21 mouse cellular contexts compared by ENCODE assay signal in genomic region chr8:53892770-53893169, GRCm38 (mm10).
DNase-seq lines count a peak whose midpoint lies in the region; ATAC-seq and TF ChIP-seq lines count a peak whose summit lies in the region.
"Had no signal": no experiment of that assay in that cellular context is flagged by ENCODE, and none has a peak within 500 bp of the region (broad histone marks: within the 10 kb centered on the region; RNA-seq: fewer than 3 reads in every experiment).

No protein-coding gene starts in this region.

- H3K36me3 ChIP-seq in forebrain, embryonic 13.5 days (ENCODE audit: poor library complexity, severe bottlenecking), result no peaks in the 10 kb centered on the region
- H3K36me3 ChIP-seq in forebrain, embryonic 11.5 days (ENCODE audit: control insufficient read depth, insufficient read depth, low read length), result no peaks in the 10 kb centered on the region
- no peaks in the 10 kb centered on the region for H3K36me3 ChIP-seq in hindbrain, postnatal 0 days (ENCODE audit: insufficient read depth, low read length)
- no peaks in the 10 kb centered on the region for H3K36me3 ChIP-seq in hindbrain, embryonic 13.5 days
- no peaks in the 10 kb centered on the region for H3K36me3 ChIP-seq in forebrain, embryonic 16.5 days (ENCODE audit: control insufficient read depth, insufficient read depth)
- H3K36me3 ChIP-seq: heart, embryonic 10.5 days; liver, embryonic 13.5 days; midbrain, embryonic 12.5 days; neural tube, embryonic 12.5 days had no signal

- H3K27ac ChIP-seq in forebrain, embryonic 13.5 days, result no peak overlapping the region
- no peak overlapping the region for H3K27ac ChIP-seq in forebrain, embryonic 11.5 days (ENCODE audit: low read depth, low read length)
- H3K27ac ChIP-seq in hindbrain, postnatal 0 days, result no peak overlapping the region
- no peak overlapping the region for H3K27ac ChIP-seq in hindbrain, embryonic 13.5 days
- H3K27ac ChIP-seq in forebrain, embryonic 16.5 days (ENCODE audit: low read length), result no peak overlapping the region
- H3K27ac ChIP-seq: heart, embryonic 10.5 days; layer of hippocampus, adult 2 months; liver, embryonic 13.5 days; midbrain, embryonic 12.5 days; neural tube, embryonic 12.5 days had no signal

- H3K9ac ChIP-seq in forebrain, embryonic 13.5 days, result no peak overlapping the region
- no peak overlapping the region for H3K9ac ChIP-seq in forebrain, embryonic 11.5 days (ENCODE audit: low read length)
- H3K9ac ChIP-seq in hindbrain, postnatal 0 days (replicated peaks; ENCODE audit: low read length), result no peak overlapping the region
- no peak overlapping the region for H3K9ac ChIP-seq in hindbrain, embryonic 13.5 days
- H3K9ac ChIP-seq in forebrain, embryonic 16.5 days (replicated peaks; ENCODE audit: low read depth, low read length), result no peak overlapping the region
- H3K9ac ChIP-seq: liver, embryonic 13.5 days; midbrain, embryonic 12.5 days; neural tube, embryonic 12.5 days had no signal

- no peaks in the 10 kb centered on the region for H3K4me1 ChIP-seq in forebrain, embryonic 13.5 days
- no peaks in the 10 kb centered on the region for H3K4me1 ChIP-seq in forebrain, embryonic 11.5 days (replicated peaks; ENCODE audit: control insufficient read depth, insufficient read depth, low read length)
- no peaks in the 10 kb centered on the region for H3K4me1 ChIP-seq in hindbrain, postnatal 0 days (ENCODE audit: insufficient read depth, low read length)
- H3K4me1 ChIP-seq in hindbrain, embryonic 13.5 days (replicated peaks), result no peaks in the 10 kb centered on the region
- 0 out of 2 replicates have a peak, but pooled peaks cover 2% of the 10 kb centered on the region for H3K4me1 ChIP-seq in forebrain, embryonic 16.5 days (replicated peaks; ENCODE audit: control insufficient read depth, insufficient read depth, low read length)
- H3K4me1 ChIP-seq: heart, embryonic 10.5 days; liver, embryonic 13.5 days; midbrain, embryonic 12.5 days; neural tube, embryonic 12.5 days had no signal

- no peak for DNase-seq in forebrain, embryonic 11.5 days (ENCODE audit: low spot score)
- DNase-seq in hindbrain, postnatal 0 days (ENCODE audit: low spot score), result peak; percentile 54
- peak; percentile 36 for DNase-seq in brain, adult 2 months (ENCODE audit: low read depth, low spot score)
- DNase-seq in thymus, adult 18-20 months, result no peak
- DNase-seq: adrenal gland, postnatal 36 days; cerebellum, adult 18-20 months; gastrocnemius, postnatal 10 days; heart, postnatal 4 days; kidney, postnatal 25 days; liver, embryonic 13.5 days; lung, adult 2 months; lung, postnatal 14 days; thymus, postnatal 36 days had no signal

- no peak overlapping the region for H3K4me2 ChIP-seq in forebrain, embryonic 13.5 days
- no peak overlapping the region for H3K4me2 ChIP-seq in forebrain, embryonic 11.5 days (ENCODE audit: low read depth, low read length, severe bottlenecking)
- no peak overlapping the region for H3K4me2 ChIP-seq in hindbrain, postnatal 0 days (ENCODE audit: low read depth, low read length)
- no peak overlapping the region for H3K4me2 ChIP-seq in hindbrain, embryonic 13.5 days
- no peak overlapping the region for H3K4me2 ChIP-seq in forebrain, embryonic 16.5 days (ENCODE audit: low read length)
- H3K4me2 ChIP-seq: liver, embryonic 13.5 days; midbrain, embryonic 12.5 days; neural tube, embryonic 12.5 days had no signal

- H3K4me3 ChIP-seq in forebrain, embryonic 13.5 days, result no peak overlapping the region
- no peak overlapping the region for H3K4me3 ChIP-seq in forebrain, embryonic 11.5 days (ENCODE audit: low read depth, low read length)
- H3K4me3 ChIP-seq in hindbrain, postnatal 0 days (ENCODE audit: low read length), result no peak overlapping the region
- no peak overlapping the region for H3K4me3 ChIP-seq in hindbrain, embryonic 13.5 days
- no peak overlapping the region for H3K4me3 ChIP-seq in forebrain, embryonic 16.5 days (replicated peaks; ENCODE audit: low read length)
- H3K4me3 ChIP-seq: heart, embryonic 10.5 days; layer of hippocampus, adult 2 months; liver, embryonic 13.5 days; midbrain, embryonic 12.5 days; neural tube, embryonic 12.5 days had no signal

- no peaks in the 10 kb centered on the region for H3K27me3 ChIP-seq in forebrain, embryonic 13.5 days
- H3K27me3 ChIP-seq in forebrain, embryonic 11.5 days (ENCODE audit: control insufficient read depth, insufficient read depth, low read length), result no peaks in the 10 kb centered on the region
- no peaks in the 10 kb centered on the region for H3K27me3 ChIP-seq in hindbrain, postnatal 0 days (ENCODE audit: insufficient read depth, low read length)
- no peaks in the 10 kb centered on the region for H3K27me3 ChIP-seq in hindbrain, embryonic 13.5 days
- H3K27me3 ChIP-seq in forebrain, embryonic 16.5 days (replicated peaks; ENCODE audit: control insufficient read depth, insufficient read depth, low read length), result no peaks in the 10 kb centered on the region
- H3K27me3 ChIP-seq: liver, embryonic 13.5 days; midbrain, embryonic 12.5 days; neural tube, embryonic 12.5 days had no signal

- H3K9me3 ChIP-seq in forebrain, embryonic 13.5 days (replicated peaks), result no peaks in the 10 kb centered on the region
- no peaks in the 10 kb centered on the region for H3K9me3 ChIP-seq in forebrain, embryonic 11.5 days (ENCODE audit: control insufficient read depth, low read length)
- H3K9me3 ChIP-seq in hindbrain, postnatal 0 days (ENCODE audit: low read length), result no peaks in the 10 kb centered on the region
- no peaks in the 10 kb centered on the region for H3K9me3 ChIP-seq in hindbrain, embryonic 13.5 days
- H3K9me3 ChIP-seq in forebrain, embryonic 16.5 days (ENCODE audit: control insufficient read depth, low read length), result no peaks in the 10 kb centered on the region
- H3K9me3 ChIP-seq: heart, embryonic 10.5 days; liver, embryonic 13.5 days; midbrain, embryonic 12.5 days; neural tube, embryonic 12.5 days had no signal

- no peak for TF ChIP-seq CTCF in hindbrain, postnatal 0 days (IDR thresholded peaks at IDR 0.05; ENCODE audit: low read depth)

- peak; percentile 90 for ATAC-seq in forebrain, embryonic 13.5 days
- ATAC-seq in forebrain, embryonic 11.5 days (replicated peaks; ENCODE audit: low FRiP score), result no peak
- no peak for ATAC-seq in hindbrain, postnatal 0 days
- no peak for ATAC-seq in hindbrain, embryonic 13.5 days (ENCODE audit: low FRiP score)
- ATAC-seq in forebrain, embryonic 16.5 days, result peak; percentile 95
- ATAC-seq: intestine, postnatal 0 days had no signal

- WGBS in forebrain, embryonic 13.5 days, result 65% methylated on average over 3 of the region's 3 CpGs
- WGBS in forebrain, embryonic 11.5 days, result 76% methylated on average over 3 of the region's 3 CpGs
- WGBS in hindbrain, postnatal 0 days, result 53% methylated on average over 3 of the region's 3 CpGs
- 75% methylated on average over 3 of the region's 3 CpGs for WGBS in hindbrain, embryonic 13.5 days
- 45% methylated on average over 3 of the region's 3 CpGs for WGBS in forebrain, embryonic 16.5 days

Comparison
In these comparisons a context has a peak if more than half of its experiments do, and no peak if none do; other contexts are left out.
1. ATAC-seq: peak in forebrain, embryonic 13.5 days (single experiment) and forebrain, embryonic 16.5 days (single experiment); none in forebrain, embryonic 11.5 days (single experiment), hindbrain, postnatal 0 days (single experiment) and hindbrain, embryonic 13.5 days (single experiment).
2. DNase-seq: peak in hindbrain, postnatal 0 days (single experiment) and brain, adult 2 months (single experiment); none in forebrain, embryonic 11.5 days (single experiment) and thymus, adult 18-20 months (0 of 2).